Comparison of ENCODE assay signal across 22 mouse cellular contexts in genomic region chr2:90543989-90544388, GRCm38 (mm10). TPM values are rescaled to one million over a fixed set of nuclear protein-coding genes. Genes with fewer than 3 reads are reported as not detected.
A peak's percentile ranks its signal among the peaks of the same experiment; 100 is the strongest.
DNase-seq lines count a peak whose midpoint lies in the region; TF ChIP-seq lines count a peak whose summit lies in the region.
"Had no signal": no experiment of that assay in that cellular context is flagged by ENCODE, and none has a peak within 500 bp of the region (broad histone marks: within the 10 kb centered on the region; RNA-seq: fewer than 3 reads in every experiment).

No protein-coding gene starts in this region.

- peak; percentile 35; the same call in 1 of the 2 replicates for TF ChIP-seq CTCF in cerebellum, adult 2 months (IDR thresholded peaks at IDR 0.05; ENCODE audit: borderline replicate concordance, insufficient read depth, low read depth, low read length)

- H3K4me3 ChIP-seq in cerebellum, adult 2 months (replicated peaks; ENCODE audit: insufficient read depth, low read depth, low read length) = no peak overlapping the region
- no peak overlapping the region for H3K4me3 ChIP-seq in heart, embryonic 10.5 days
- H3K4me3 ChIP-seq: erythroblast, embryonic 14.5 days; forebrain, embryonic 15.5 days; heart, adult 2 months; heart, embryonic 15.5 days; limb, embryonic 15.5 days; liver, embryonic 15.5 days; midbrain, embryonic 13.5 days had no signal

- TF ChIP-seq POLR2A in cerebellum, adult 2 months (IDR thresholded peaks at IDR 0.05; ENCODE audit: borderline replicate concordance, insufficient read depth, low read length) = no peak

- no peaks in the 10 kb centered on the region for H3K36me3 ChIP-seq in heart, embryonic 10.5 days
- H3K36me3 ChIP-seq: forebrain, embryonic 15.5 days; heart, embryonic 15.5 days; limb, embryonic 15.5 days; liver, embryonic 15.5 days; midbrain, embryonic 13.5 days had no signal

- H3K27me3 ChIP-seq in cerebellum, adult 2 months (ENCODE audit: control insufficient read depth, insufficient read depth, low read length) = no peaks in the 10 kb centered on the region
- no peaks in the 10 kb centered on the region for H3K27me3 ChIP-seq in heart, embryonic 10.5 days (ENCODE audit: insufficient read depth, poor library complexity, severe bottlenecking)
- H3K27me3 ChIP-seq: forebrain, embryonic 15.5 days; heart, embryonic 15.5 days; limb, embryonic 15.5 days; liver, embryonic 15.5 days; midbrain, embryonic 13.5 days; Patski had no signal

- WGBS in cerebellum, adult 2 months = 7% methylated on average over 3 of the region's 3 CpGs
- 92% methylated on average over 3 of the region's 3 CpGs for WGBS in heart, embryonic 10.5 days

- H3K4me1 ChIP-seq in cerebellum, adult 2 months (ENCODE audit: control insufficient read depth, insufficient read depth, low read length) = peaks cover 56% of the 10 kb centered on the region
- H3K4me1 ChIP-seq in heart, embryonic 10.5 days = no peaks in the 10 kb centered on the region
- H3K4me1 ChIP-seq: limb, embryonic 15.5 days; midbrain, embryonic 13.5 days had no signal

- peak overlapping the region; percentile 57; the same call in 1 of the 2 replicates for H3K27ac ChIP-seq in cerebellum, adult 2 months (ENCODE audit: insufficient read depth, low read length)
- no peak overlapping the region for H3K27ac ChIP-seq in heart, embryonic 10.5 days
- H3K27ac ChIP-seq: forebrain, embryonic 15.5 days; heart, adult 2 months; heart, embryonic 15.5 days; limb, embryonic 15.5 days; liver, embryonic 15.5 days; midbrain, embryonic 13.5 days had no signal

- intact Hi-C loops in left cerebral cortex, postnatal 4 days (cut with DNase I) = no loop called here
- intact Hi-C loops in left cerebral cortex, postnatal 25 days (cut with DNase I) = no loop called here

- H3K9me3 ChIP-seq in heart, embryonic 10.5 days = no peaks in the 10 kb centered on the region
- H3K9me3 ChIP-seq: forebrain, embryonic 15.5 days; heart, embryonic 15.5 days; limb, embryonic 15.5 days; liver, embryonic 15.5 days; midbrain, embryonic 13.5 days had no signal

- peak; percentile 71 for DNase-seq in gastrocnemius, adult 18-20 months (ENCODE audit: low spot score)
- no peak for DNase-seq in gastrocnemius, postnatal 10 days
- peak; percentile 65 for DNase-seq in left cerebral cortex, postnatal 4 days
- no peak for DNase-seq in left cerebral cortex, postnatal 25 days (ENCODE audit: low spot score in 2 of 2)
- DNase-seq in cerebellum, adult 2 months = peak; percentile 86 to 95
- DNase-seq in cerebellum, postnatal 36 days = peak; percentile 81 to 87
- no peak for DNase-seq in adrenal gland, adult (ENCODE audit: inconsistent age in 2 of 2, low spot score in 1 of 2)
- DNase-seq in heart, embryonic 10.5 days (ENCODE audit: low spot score) = no peak
- DNase-seq: adrenal gland, postnatal 10 days; heart, adult 2 months; heart, postnatal 4 days; kidney, adult 2 months; kidney, postnatal 36 days; lung, postnatal 10 days; thymus, postnatal 14 days had no signal

RNA-seq across cellular contexts. Expression of gene Ptprj, which starts 36.5 kb away (rescaled TPM):
- total RNA-seq in gastrocnemius, adult 18-20 months (2021) = 1 to 10 TPM; 2.8 to 3.2 TPM
- 1 to 10 TPM; 7.5 to 9.5 TPM for total RNA-seq in gastrocnemius, postnatal 10 days (2021)
- 10 to 100 TPM; 50.8 to 51.2 TPM for total RNA-seq in left cerebral cortex, postnatal 4 days (2021)
- total RNA-seq in left cerebral cortex, postnatal 25 days (2021) = 100 to 1,000 TPM; 116 to 122 TPM
- polyA plus RNA-seq in cerebellum, adult 2 months (2012; rRNA removed) = 25.6 and 26.6 TPM in 2 replicates
- polyA plus RNA-seq in heart, embryonic 10.5 days (2016; fragmentation: Nextera tagmentation; extraction: Ambion mirVana) = 1.1 and 2.4 TPM in 2 replicates
- polyA plus RNA-seq: erythroblast, embryonic 14.5 days had no signal

Comparison
In these comparisons a context has a peak if more than half of its experiments do, and no peak if none do; other contexts are left out.
1. DNase-seq: peak in gastrocnemius, adult 18-20 months (single experiment), left cerebral cortex, postnatal 4 days (single experiment), cerebellum, adult 2 months (2 of 2) and cerebellum, postnatal 36 days (2 of 2); none in gastrocnemius, postnatal 10 days (single experiment), left cerebral cortex, postnatal 25 days (0 of 2), adrenal gland, adult (0 of 2) and heart, embryonic 10.5 days (single experiment).
2. RNA of gene Ptprj, which starts 36.5 kb away (total RNA-seq): 116 to 122 TPM in left cerebral cortex, postnatal 25 days and 50.8 to 51.2 TPM in left cerebral cortex, postnatal 4 days; 7.5 to 9.5 TPM in gastrocnemius, postnatal 10 days and 2.8 to 3.2 TPM in gastrocnemius, adult 18-20 months; every median in the first group is over 4 times any median in the second.